Mouse (Mus musculus): ENCODE data around the gene Spout1. TPM values are rescaled to one million over a fixed set of nuclear protein-coding genes. Genes with fewer than 3 reads are reported as not detected.

Gene Spout1
- 8.9 TPM for polyA plus RNA-seq (2015; fragmentation: Illumina TruSeq; extraction: RNeasy Lipid Tissue Mini Kit (QIAGEN cat#74804); ENCODE audit: insufficient read depth, low replicate concordance)

GRCm38 (mm10) chr2:30177700-30178675 is at the start of gene Spout1:
Gene Spout1, minus strand, starts transcription at chr2:30178459.

GRCm38 (mm10) chr2:30205629-30206357 is 27.5 kb upstream of the Spout1 start, which contains the start of gene Kyat1:
Gene Kyat1, minus strand, starts transcription at chr2:30205847.

GRCm38 (mm10) chr2:30171371-30171996 is 6.8 kb downstream of the Spout1 start, which contains the start of gene Endog:
Gene Endog, plus strand, starts transcription at chr2:30171493.

GRCm38 (mm10) chr2:30133613-30134377 is 44.5 kb downstream of the Spout1 start, which contains the start of gene Tbc1d13:
Gene Tbc1d13, plus strand, starts transcription at chr2:30133746.

GRCm38 (mm10) chr2:30124472-30125274 is 53.6 kb downstream of the Spout1 start, which contains the start of gene Zer1:
Gene Zer1, minus strand, starts transcription at chr2:30124585.

Other genes starting within 250 kb of the Spout1 start
- gene Gle1, start 243.0 kb downstream of the Spout1 start, polyA plus RNA-seq (2015; fragmentation: Illumina TruSeq; extraction: RNeasy Lipid Tissue Mini Kit (QIAGEN cat#74804); ENCODE audit: insufficient read depth, low replicate concordance): 47.2 TPM
- gene Sptan1, start 212.9 kb downstream of the Spout1 start, polyA plus RNA-seq (2015; fragmentation: Illumina TruSeq; extraction: RNeasy Lipid Tissue Mini Kit (QIAGEN cat#74804); ENCODE audit: insufficient read depth, low replicate concordance): 111 TPM
- gene Wdr34, start 129.6 kb downstream of the Spout1 start, polyA plus RNA-seq (2015; fragmentation: Illumina TruSeq; extraction: RNeasy Lipid Tissue Mini Kit (QIAGEN cat#74804); ENCODE audit: insufficient read depth, low replicate concordance): 0.88 TPM
- 534 TPM for gene Set, start 121.1 kb downstream of the Spout1 start, polyA plus RNA-seq (2015; fragmentation: Illumina TruSeq; extraction: RNeasy Lipid Tissue Mini Kit (QIAGEN cat#74804); ENCODE audit: insufficient read depth, low replicate concordance)
- gene Pkn3, start 100.8 kb downstream of the Spout1 start, polyA plus RNA-seq (2015; fragmentation: Illumina TruSeq; extraction: RNeasy Lipid Tissue Mini Kit (QIAGEN cat#74804); ENCODE audit: insufficient read depth, low replicate concordance): 1.2 TPM
- gene Zdhhc12, start 84.8 kb downstream of the Spout1 start, polyA plus RNA-seq (2015; fragmentation: Illumina TruSeq; extraction: RNeasy Lipid Tissue Mini Kit (QIAGEN cat#74804); ENCODE audit: insufficient read depth, low replicate concordance): 4.9 TPM
- gene Zer1, start 53.9 kb downstream of the Spout1 start, polyA plus RNA-seq (2015; fragmentation: Illumina TruSeq; extraction: RNeasy Lipid Tissue Mini Kit (QIAGEN cat#74804); ENCODE audit: insufficient read depth, low replicate concordance): 30.0 TPM
- 42.2 TPM for gene Tbc1d13, start 44.7 kb downstream of the Spout1 start, polyA plus RNA-seq (2015; fragmentation: Illumina TruSeq; extraction: RNeasy Lipid Tissue Mini Kit (QIAGEN cat#74804); ENCODE audit: insufficient read depth, low replicate concordance)
- gene Endog, start 7.0 kb downstream of the Spout1 start, polyA plus RNA-seq (2015; fragmentation: Illumina TruSeq; extraction: RNeasy Lipid Tissue Mini Kit (QIAGEN cat#74804); ENCODE audit: insufficient read depth, low replicate concordance): 1.2 TPM
- 5.0 TPM for gene Kyat1, start 27.4 kb upstream of the Spout1 start, polyA plus RNA-seq (2015; fragmentation: Illumina TruSeq; extraction: RNeasy Lipid Tissue Mini Kit (QIAGEN cat#74804); ENCODE audit: insufficient read depth, low replicate concordance)
- 9.8 TPM for gene Lrrc8a, start 59.3 kb upstream of the Spout1 start, polyA plus RNA-seq (2015; fragmentation: Illumina TruSeq; extraction: RNeasy Lipid Tissue Mini Kit (QIAGEN cat#74804); ENCODE audit: insufficient read depth, low replicate concordance)
- gene Gm28035, start 62.1 kb upstream of the Spout1 start, polyA plus RNA-seq (2015; fragmentation: Illumina TruSeq; extraction: RNeasy Lipid Tissue Mini Kit (QIAGEN cat#74804); ENCODE audit: insufficient read depth, low replicate concordance): 1.5 TPM
- gene Phyhd1, start 87.7 kb upstream of the Spout1 start, polyA plus RNA-seq (2015; fragmentation: Illumina TruSeq; extraction: RNeasy Lipid Tissue Mini Kit (QIAGEN cat#74804); ENCODE audit: insufficient read depth, low replicate concordance): 27.3 TPM
- gene Gm28038, start 102.6 kb upstream of the Spout1 start, polyA plus RNA-seq (2015; fragmentation: Illumina TruSeq; extraction: RNeasy Lipid Tissue Mini Kit (QIAGEN cat#74804); ENCODE audit: insufficient read depth, low replicate concordance): not detected
- 8.9 TPM for gene Dolk, start 107.9 kb upstream of the Spout1 start, polyA plus RNA-seq (2015; fragmentation: Illumina TruSeq; extraction: RNeasy Lipid Tissue Mini Kit (QIAGEN cat#74804); ENCODE audit: insufficient read depth, low replicate concordance)
- 24.6 TPM for gene Nup188, start 107.9 kb upstream of the Spout1 start, polyA plus RNA-seq (2015; fragmentation: Illumina TruSeq; extraction: RNeasy Lipid Tissue Mini Kit (QIAGEN cat#74804); ENCODE audit: insufficient read depth, low replicate concordance)
- 19.0 TPM for gene Sh3glb2, start 180.9 kb upstream of the Spout1 start, polyA plus RNA-seq (2015; fragmentation: Illumina TruSeq; extraction: RNeasy Lipid Tissue Mini Kit (QIAGEN cat#74804); ENCODE audit: insufficient read depth, low replicate concordance)
- 4.3 TPM for gene Miga2, start 185.8 kb upstream of the Spout1 start, polyA plus RNA-seq (2015; fragmentation: Illumina TruSeq; extraction: RNeasy Lipid Tissue Mini Kit (QIAGEN cat#74804); ENCODE audit: insufficient read depth, low replicate concordance)
- 9.2 TPM for gene Dolpp1, start 213.8 kb upstream of the Spout1 start, polyA plus RNA-seq (2015; fragmentation: Illumina TruSeq; extraction: RNeasy Lipid Tissue Mini Kit (QIAGEN cat#74804); ENCODE audit: insufficient read depth, low replicate concordance)
- gene Crat, start 237.4 kb upstream of the Spout1 start, polyA plus RNA-seq (2015; fragmentation: Illumina TruSeq; extraction: RNeasy Lipid Tissue Mini Kit (QIAGEN cat#74804); ENCODE audit: insufficient read depth, low replicate concordance): 12.9 TPM
- 66.8 TPM for gene Ptpa, start 237.6 kb upstream of the Spout1 start, polyA plus RNA-seq (2015; fragmentation: Illumina TruSeq; extraction: RNeasy Lipid Tissue Mini Kit (QIAGEN cat#74804); ENCODE audit: insufficient read depth, low replicate concordance)

All from spleen, adult 10 weeks (tissue).